Mouse (Mus musculus) testis, adult 10 weeks (tissue): ENCODE results near the gene Gm13178. TPM values are rescaled to one million over a fixed set of nuclear protein-coding genes. Genes with fewer than 3 reads are reported as not detected.

Experiments used
- polyA plus RNA-seq: library from polyadenylated mRNA; stranded (reverse); fragments of 350-450 nt; fragmentation: Illumina TruSeq; extraction: RNeasy Lipid Tissue Mini Kit (QIAGEN cat#74804); gene quantifications from one replicate; pipeline ENCODE4 v1.2.3, GENCODE M21; 2014; ENCODE audit warnings: low read depth, low replicate concordance

The Gm13178 gene
- polyA plus RNA-seq, result not detected

GRCm38 (mm10) chr4:144721304-144721703 lies at the start of gene Gm13178:
Gene Gm13178, minus strand, starts transcription at chr4:144721404.

GRCm38 (mm10) chr4:144686268-144686667 lies 34.9 kb downstream of the Gm13178 start, which contains the start of gene Gm436:
Gene Gm436, minus strand, starts transcription at chr4:144686368.

Other genes with a start within 250 kb of the Gm13178 start
- gene 9430007A20Rik, start 201.6 kb downstream of the Gm13178 start, polyA plus RNA-seq, result not detected
- gene Gm13124, start 156.3 kb downstream of the Gm13178 start, polyA plus RNA-seq, result 0.17 TPM
- not detected for gene Aadacl4, start 107.7 kb downstream of the Gm13178 start, polyA plus RNA-seq
- not detected for gene Gm436, start 35.0 kb downstream of the Gm13178 start, polyA plus RNA-seq
- gene Gm438, start 65.2 kb upstream of the Gm13178 start, polyA plus RNA-seq, result 0.14 TPM
- 4.8 TPM for gene Dhrs3, start 171.4 kb upstream of the Gm13178 start, polyA plus RNA-seq